Mouse (Mus musculus): ENCODE measurements around the gene Slc2a1. TPM values are rescaled to one million over a fixed set of nuclear protein-coding genes. Genes with fewer than 3 reads are reported as not detected.
A peak's percentile ranks its signal among the peaks of the same experiment; 100 is the strongest.

Gene Slc2a1
- polyA plus RNA-seq, 1 experiment from 2014 or later, result 166 TPM

- Histone ChIP-seq H3K4me1 (ENCODE audit: control insufficient read depth in 2 of 2, insufficient read depth in 2 of 2, low read length in 2 of 2) (no peaks in the 10 kb centered on the region), H3K9me3 (ENCODE audit: control insufficient read depth, low read length) (no peaks in the 10 kb centered on the region), H3K27me3 (ENCODE audit: control insufficient read depth, insufficient read depth, low read length) (no peaks in the 10 kb centered on the region), H3K36me3 (ENCODE audit: control insufficient read depth, insufficient read depth, low read length) (no peaks in the 10 kb centered on the region), H3K4me3 (ENCODE audit: control insufficient read depth in 1 of 2, insufficient read depth in 1 of 2, low read depth in 1 of 2, low read length in 2 of 2) (no peak overlapping the region), H3K9ac (ENCODE audit: low read length) (no peak overlapping the region), H3K4me2 (ENCODE audit: low read length) (no peak overlapping the region), H3K27ac (replicated peaks in 1 of 2; ENCODE audit: control insufficient read depth in 1 of 2, insufficient read depth in 1 of 2, low read depth in 2 of 2, low read length in 2 of 2) (no peak overlapping the region)
- no peak for ATAC-seq (ENCODE audit: insufficient number of reproducible peaks, insufficient read depth, low FRiP score, low read depth)
- 59% methylated on average over 5 of the region's 5 CpGs for WGBS
Measured at GRCm38 (mm10) chr4:119157891-119158290, 49.4 kb downstream of the Slc2a1 start.

- Histone ChIP-seq H3K27ac (replicated peaks in 1 of 2; ENCODE audit: control insufficient read depth in 1 of 2, insufficient read depth in 1 of 2, low read depth in 2 of 2, low read length in 2 of 2) (no peak overlapping the region), H3K9me3 (ENCODE audit: control insufficient read depth, low read length) (no peaks in the 10 kb centered on the region), H3K4me1 (ENCODE audit: control insufficient read depth in 2 of 2, insufficient read depth in 2 of 2, low read length in 2 of 2) (no peaks in the 10 kb centered on the region), H3K9ac (ENCODE audit: low read length) (no peak overlapping the region), H3K36me3 (ENCODE audit: control insufficient read depth, insufficient read depth, low read length) (no peaks in the 10 kb centered on the region), H3K27me3 (ENCODE audit: control insufficient read depth, insufficient read depth, low read length) (no peaks in the 10 kb centered on the region), H3K4me3 (ENCODE audit: control insufficient read depth in 1 of 2, insufficient read depth in 1 of 2, low read depth in 1 of 2, low read length in 2 of 2) (no peak overlapping the region), H3K4me2 (ENCODE audit: low read length) (no peak overlapping the region)
- 73% methylated on average over 3 of the region's 3 CpGs for WGBS
- ATAC-seq (ENCODE audit: insufficient number of reproducible peaks, insufficient read depth, low FRiP score, low read depth), result no peak
Measured at GRCm38 (mm10) chr4:119161358-119161757, 52.8 kb downstream of the Slc2a1 start.

GRCm38 (mm10) chr4:119162990-119163389, 54.5 kb downstream of the Slc2a1 start:
- Histone ChIP-seq H3K27ac (replicated peaks in 1 of 2; ENCODE audit: control insufficient read depth in 1 of 2, insufficient read depth in 1 of 2, low read depth in 2 of 2, low read length in 2 of 2) (no peak overlapping the region), H3K27me3 (ENCODE audit: control insufficient read depth, insufficient read depth, low read length) (no peaks in the 10 kb centered on the region), H3K9ac (ENCODE audit: low read length) (no peak overlapping the region), H3K4me3 (ENCODE audit: control insufficient read depth in 1 of 2, insufficient read depth in 1 of 2, low read depth in 1 of 2, low read length in 2 of 2) (no peak overlapping the region), H3K9me3 (ENCODE audit: control insufficient read depth, low read length) (no peaks in the 10 kb centered on the region), H3K4me2 (ENCODE audit: low read length) (no peak overlapping the region), H3K4me1 (ENCODE audit: control insufficient read depth in 2 of 2, insufficient read depth in 2 of 2, low read length in 2 of 2) (no peaks in the 10 kb centered on the region), H3K36me3 (ENCODE audit: control insufficient read depth, insufficient read depth, low read length) (peaks cover 2% of the 10 kb centered on the region)
- WGBS, result 76% methylated on average over 4 of the region's 4 CpGs
- no peak for ATAC-seq (ENCODE audit: insufficient number of reproducible peaks, insufficient read depth, low FRiP score, low read depth)

- Histone ChIP-seq H3K9me3 (ENCODE audit: control insufficient read depth, low read length) (no peaks in the 10 kb centered on the region), H3K36me3 (ENCODE audit: control insufficient read depth, insufficient read depth, low read length) (peaks cover 31% of the 10 kb centered on the region), H3K9ac (ENCODE audit: low read length) (no peak overlapping the region), H3K27ac (replicated peaks in 1 of 2; ENCODE audit: control insufficient read depth in 1 of 2, insufficient read depth in 1 of 2, low read depth in 2 of 2, low read length in 2 of 2) (no peak overlapping the region), H3K4me3 (ENCODE audit: control insufficient read depth in 1 of 2, insufficient read depth in 1 of 2, low read depth in 1 of 2, low read length in 2 of 2) (no peak overlapping the region), H3K27me3 (ENCODE audit: control insufficient read depth, insufficient read depth, low read length) (no peaks in the 10 kb centered on the region), H3K4me1 (ENCODE audit: control insufficient read depth in 2 of 2, insufficient read depth in 2 of 2, low read length in 2 of 2) (no peaks in the 10 kb centered on the region), H3K4me2 (ENCODE audit: low read length) (no peak overlapping the region)
- ATAC-seq (ENCODE audit: insufficient number of reproducible peaks, insufficient read depth, low FRiP score, low read depth), result no peak
- 57% methylated on average over 7 of the region's 7 CpGs for WGBS
Measured at GRCm38 (mm10) chr4:119165916-119166315, 57.4 kb downstream of the Slc2a1 start.

GRCm38 (mm10) chr4:119167068-119167467, 58.6 kb downstream of the Slc2a1 start:
- no peak overlapping the region for H3K27ac ChIP-seq (replicated peaks in 1 of 2; ENCODE audit: control insufficient read depth in 1 of 2, insufficient read depth in 1 of 2, low read depth in 2 of 2, low read length in 2 of 2)
- H3K4me1 ChIP-seq (ENCODE audit: control insufficient read depth in 2 of 2, insufficient read depth in 2 of 2, low read length in 2 of 2), result 0 out of 4 replicates have a peak, but pooled peaks cover 0 to 5% of the 10 kb centered on the region in 2 experiments
- H3K9ac ChIP-seq (ENCODE audit: low read length), result no peak overlapping the region
- H3K4me3 ChIP-seq (ENCODE audit: control insufficient read depth in 1 of 2, insufficient read depth in 1 of 2, low read depth in 1 of 2, low read length in 2 of 2), result no peak overlapping the region
- no peak for ATAC-seq (ENCODE audit: insufficient number of reproducible peaks, insufficient read depth, low FRiP score, low read depth)
- no peak overlapping the region for H3K4me2 ChIP-seq (ENCODE audit: low read length)
- peaks cover 31% of the 10 kb centered on the region for H3K36me3 ChIP-seq (ENCODE audit: control insufficient read depth, insufficient read depth, low read length)
- no peaks in the 10 kb centered on the region for H3K27me3 ChIP-seq (ENCODE audit: control insufficient read depth, insufficient read depth, low read length)
- no peaks in the 10 kb centered on the region for H3K9me3 ChIP-seq (ENCODE audit: control insufficient read depth, low read length)
- 74% methylated on average over 4 of the region's 4 CpGs for WGBS

GRCm38 (mm10) chr4:119167663-119168062, 59.2 kb downstream of the Slc2a1 start:
- WGBS, result 6% methylated on average over 4 of the region's 4 CpGs
- peaks cover 0 to 9% of the 10 kb centered on the region in 2 experiments; a peak in 2 of 4 replicates for H3K4me1 ChIP-seq (ENCODE audit: control insufficient read depth in 2 of 2, insufficient read depth in 2 of 2, low read length in 2 of 2)
- no peaks in the 10 kb centered on the region for H3K9me3 ChIP-seq (ENCODE audit: control insufficient read depth, low read length)
- H3K36me3 ChIP-seq (ENCODE audit: control insufficient read depth, insufficient read depth, low read length), result peaks cover 31% of the 10 kb centered on the region
- H3K4me2 ChIP-seq (ENCODE audit: low read length), result no peak overlapping the region
- H3K4me3 ChIP-seq (ENCODE audit: control insufficient read depth in 1 of 2, insufficient read depth in 1 of 2, low read depth in 1 of 2, low read length in 2 of 2), result no peak overlapping the region
- ATAC-seq (ENCODE audit: insufficient number of reproducible peaks, insufficient read depth, low FRiP score, low read depth), result no peak
- no peaks in the 10 kb centered on the region for H3K27me3 ChIP-seq (ENCODE audit: control insufficient read depth, insufficient read depth, low read length)
- no peak overlapping the region for H3K27ac ChIP-seq (replicated peaks in 1 of 2; ENCODE audit: control insufficient read depth in 1 of 2, insufficient read depth in 1 of 2, low read depth in 2 of 2, low read length in 2 of 2)
- no peak overlapping the region for H3K9ac ChIP-seq (ENCODE audit: low read length)

- H3K9me3 ChIP-seq (ENCODE audit: control insufficient read depth, low read length), result no peaks in the 10 kb centered on the region
- peaks cover 28% of the 10 kb centered on the region for H3K36me3 ChIP-seq (ENCODE audit: control insufficient read depth, insufficient read depth, low read length)
- ATAC-seq (ENCODE audit: insufficient number of reproducible peaks, insufficient read depth, low FRiP score, low read depth), result no peak
- no peaks in the 10 kb centered on the region for H3K27me3 ChIP-seq (ENCODE audit: control insufficient read depth, insufficient read depth, low read length)
- WGBS, result 33% methylated on average over 18 of the region's 18 CpGs
- H3K4me3 ChIP-seq (ENCODE audit: control insufficient read depth in 1 of 2, insufficient read depth in 1 of 2, low read depth in 1 of 2, low read length in 2 of 2), result peak overlapping the region; percentile 72 to 76
- peak overlapping the region; percentile 57 to 74; a peak in 3 of 4 replicates for H3K27ac ChIP-seq (replicated peaks in 1 of 2; ENCODE audit: control insufficient read depth in 1 of 2, insufficient read depth in 1 of 2, low read depth in 2 of 2, low read length in 2 of 2)
- H3K9ac ChIP-seq (ENCODE audit: low read length), result peak overlapping the region; percentile 90
- H3K4me2 ChIP-seq (ENCODE audit: low read length), result peak overlapping the region; percentile 84
- peaks cover 5 to 16% of the 10 kb centered on the region in 2 experiments; a peak in 3 of 4 replicates for H3K4me1 ChIP-seq (ENCODE audit: control insufficient read depth in 2 of 2, insufficient read depth in 2 of 2, low read length in 2 of 2)
Measured at GRCm38 (mm10) chr4:119172919-119173650, 64.6 kb downstream of the Slc2a1 start.
